Mouse (Mus musculus) megakaryocyte, embryonic 14.5 days (primary cell): ENCODE measurements at regions not wholly inside any gene's neighbourhood (a gene's known extent, or its start where the extent isn't known, plus 50 kb on each side); places are given as distances from the start of the nearest gene placed in this dataset.

Experiments
- FLI1 ChIP-seq: IDR thresholded peaks from 2 replicates; pipeline ENCODE4 v1.6.1; 2012; ENCODE audit warnings: low read length, inconsistent platforms, mixed read lengths
- GATA1 ChIP-seq: IDR thresholded peaks from 3 replicates; pipeline ENCODE4 v1.6.1; 2012; ENCODE audit warnings: mixed read lengths, low read length, inconsistent platforms, borderline replicate concordance

DNA sequence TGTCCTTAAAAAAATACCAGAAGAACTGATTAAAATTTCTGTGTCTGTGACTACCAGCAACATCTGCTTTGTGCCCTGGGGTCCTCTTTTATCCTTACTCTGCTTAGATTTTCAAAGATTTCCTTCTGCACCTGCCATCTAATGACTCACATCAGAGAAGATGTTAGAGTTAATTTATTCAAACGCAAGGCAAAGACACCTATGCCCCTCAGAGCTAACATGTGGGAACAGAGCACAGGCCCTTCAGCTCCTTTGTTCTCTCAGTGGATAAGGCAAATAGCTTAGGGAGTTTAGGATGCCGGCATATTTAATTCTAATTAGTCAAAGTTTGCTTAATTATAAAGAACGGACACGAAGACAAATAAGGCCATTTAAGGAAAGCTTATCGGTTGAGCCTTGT is 308.3 kb upstream of the Chrm2 start:
- TF ChIP-seq GATA1 = no peak
- TF ChIP-seq FLI1 = no peak
